ENCODE assay signal across 17 mouse cellular contexts in the genomic region with DNA sequence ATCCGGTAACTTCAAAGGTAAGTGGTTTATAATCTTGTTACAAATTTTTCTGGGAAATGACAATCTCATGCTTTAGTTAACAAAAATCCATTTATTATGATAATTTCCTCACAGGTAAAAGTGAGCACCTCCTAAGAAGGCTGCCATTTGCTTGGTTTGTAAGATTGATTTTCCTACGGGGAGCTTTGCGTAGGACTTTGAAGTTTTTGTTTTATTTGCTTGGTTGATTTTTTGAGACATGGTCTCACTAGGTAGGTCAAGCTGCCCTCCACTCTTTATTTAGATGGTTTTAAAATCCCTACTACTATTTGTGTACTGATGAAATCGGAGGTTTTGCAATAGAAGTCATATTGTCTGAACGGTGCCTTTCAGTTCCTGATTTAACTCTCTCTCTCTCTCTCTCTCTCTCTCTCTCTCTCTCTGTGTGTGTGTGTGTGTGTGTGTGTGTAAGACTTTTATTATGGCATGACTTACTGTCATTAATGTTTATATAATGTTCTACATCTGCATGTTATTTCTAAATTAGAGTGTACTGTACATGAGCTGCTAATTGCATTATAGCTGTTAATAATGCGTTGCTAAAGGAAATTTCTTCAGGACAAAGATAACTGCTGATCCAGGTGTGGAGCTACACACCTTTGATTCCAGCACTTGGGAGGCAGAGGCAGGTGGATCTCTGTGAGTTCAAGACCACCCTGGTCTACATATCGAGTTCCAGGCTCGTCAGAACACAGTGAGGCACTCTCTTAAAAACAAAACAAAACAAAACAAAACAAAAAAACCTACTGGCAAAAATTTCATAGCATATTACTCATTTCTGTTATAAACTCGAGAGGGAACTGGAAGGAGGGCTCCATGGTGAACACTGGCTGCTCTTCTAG. TPM values are rescaled to one million over a fixed set of nuclear protein-coding genes. Genes with fewer than 3 reads are reported as not detected.
DNase-seq lines count a peak whose midpoint lies in the region; ATAC-seq and TF ChIP-seq lines count a peak whose summit lies in the region.
"Had no signal": no experiment of that assay in that cellular context is flagged by ENCODE, and none has a peak within 500 bp of the region (broad histone marks: within the 10 kb centered on the region; RNA-seq: fewer than 3 reads in every experiment).

No protein-coding gene starts in this region.

- no peak overlapping the region for H3K27ac ChIP-seq in lung, postnatal 0 days (ENCODE audit: low read length)
- H3K27ac ChIP-seq in MEL (ENCODE audit: control insufficient read depth, low read depth, low read length) = peak overlapping the region; percentile 87
- no peak overlapping the region for H3K27ac ChIP-seq in midbrain, embryonic 10.5 days (replicated peaks)
- H3K27ac ChIP-seq: embryonic facial prominence, embryonic 13.5 days; layer of hippocampus, adult 2 months had no signal

- WGBS in lung, postnatal 0 days = 65% methylated on average over 9 of the region's 9 CpGs
- WGBS in midbrain, embryonic 10.5 days = 93% methylated on average over 9 of the region's 9 CpGs

- no peak for TF ChIP-seq CTCF in lung, postnatal 0 days (IDR thresholded peaks at IDR 0.05)
- TF ChIP-seq CTCF in MEL (IDR thresholded peaks at IDR 0.05 in 2 of 3, conservative IDR thresholded peaks at IDR 0.05 in 1 of 3; ENCODE audit: control insufficient read depth in 1 of 3, insufficient read depth in 1 of 3, low read depth in 2 of 3, low read length in 3 of 3, poor library complexity in 1 of 3, severe bottlenecking in 1 of 3) = no peak

- no peak overlapping the region for H3K9ac ChIP-seq in lung, postnatal 0 days (replicated peaks; ENCODE audit: low read depth)
- peak overlapping the region; percentile 81 for H3K9ac ChIP-seq in MEL (ENCODE audit: control insufficient read depth, low read depth, low read length, poor library complexity, severe bottlenecking)
- H3K9ac ChIP-seq: embryonic facial prominence, embryonic 13.5 days had no signal

- H3K4me2 ChIP-seq in lung, postnatal 0 days (replicated peaks; ENCODE audit: low read depth, low read length) = no peak overlapping the region
- H3K4me2 ChIP-seq: embryonic facial prominence, embryonic 13.5 days had no signal

- TF ChIP-seq POLR2A in MEL (IDR thresholded peaks at IDR 0.05; ENCODE audit: control insufficient read depth in 1 of 2, insufficient read depth in 1 of 2, low read depth in 1 of 2, low read length in 2 of 2, poor library complexity in 1 of 2) = no peak

- H3K27me3 ChIP-seq in lung, postnatal 0 days (replicated peaks; ENCODE audit: insufficient read depth, low read length) = no peaks in the 10 kb centered on the region
- H3K27me3 ChIP-seq in MEL (ENCODE audit: control insufficient read depth in 1 of 2, insufficient read depth in 2 of 2, low read length in 2 of 2) = no peaks in the 10 kb centered on the region
- no peaks in the 10 kb centered on the region for H3K27me3 ChIP-seq in midbrain, embryonic 10.5 days (ENCODE audit: low read depth, poor library complexity, severe bottlenecking)
- H3K27me3 ChIP-seq: embryonic facial prominence, embryonic 13.5 days had no signal

- peak; percentile 28 for DNase-seq in lung, postnatal 0 days (ENCODE audit: low spot score)
- DNase-seq in lung, postnatal 10 days = no peak
- DNase-seq in MEL (ENCODE audit: low read depth, low spot score) = no peak
- peak; percentile 50 for DNase-seq in induced T-regulatory cell, adult 2 months (ENCODE audit: low read depth)
- DNase-seq in right cerebral cortex, postnatal 36 days (ENCODE audit: low spot score in 2 of 2) = no peak
- no peak for DNase-seq in adrenal gland, postnatal 4 days (ENCODE audit: low spot score in 2 of 2)
- DNase-seq in midbrain, embryonic 10.5 days (ENCODE audit: low spot score) = no peak
- DNase-seq: adrenal gland, postnatal 36 days; cerebellum, adult 2 months; heart, postnatal 4 days; kidney, adult 11 months had no signal

- no peak for TF ChIP-seq RAD21 in MEL (IDR thresholded peaks at IDR 0.05; ENCODE audit: low read depth, low read length)

- H3K79me2 ChIP-seq in MEL (ENCODE audit: control insufficient read depth, insufficient read depth, low read length, poor library complexity) = peaks cover 4% of the 10 kb centered on the region; the same call in 1 of the 2 replicates

- no peak for TF ChIP-seq EP300 in lung, postnatal 0 days (IDR thresholded peaks at IDR 0.05)
- 0 out of 4 replicates have a peak, but pooled peaks of 1 of the 2 experiments have one; percentile 27 for TF ChIP-seq EP300 in MEL (IDR thresholded peaks at IDR 0.05; ENCODE audit: low read depth in 1 of 2, low read length in 2 of 2)

- H3K4me3 ChIP-seq in lung, postnatal 0 days (ENCODE audit: low read depth, low read length) = no peak overlapping the region
- H3K4me3 ChIP-seq in MEL (ENCODE audit: control insufficient read depth in 1 of 2, insufficient read depth in 1 of 2, low read depth in 2 of 2, low read length in 2 of 2) = peak overlapping the region; percentile 66 to 88
- no peak overlapping the region for H3K4me3 ChIP-seq in midbrain, embryonic 10.5 days
- H3K4me3 ChIP-seq: embryonic facial prominence, embryonic 13.5 days; layer of hippocampus, adult 2 months had no signal

- H3K4me1 ChIP-seq in lung, postnatal 0 days (ENCODE audit: insufficient read depth, low read depth, low read length) = no peaks in the 10 kb centered on the region
- H3K4me1 ChIP-seq in MEL (ENCODE audit: control insufficient read depth in 1 of 2, insufficient read depth in 2 of 2, low read length in 2 of 2) = peaks cover 13 to 20% of the 10 kb centered on the region in 2 experiments
- H3K4me1 ChIP-seq in midbrain, embryonic 10.5 days = no peaks in the 10 kb centered on the region
- H3K4me1 ChIP-seq: embryonic facial prominence, embryonic 13.5 days had no signal

- H3K9me3 ChIP-seq in lung, postnatal 0 days (ENCODE audit: low read length) = no peaks in the 10 kb centered on the region
- H3K9me3 ChIP-seq in MEL (replicated peaks; ENCODE audit: insufficient read depth, low read length) = no peaks in the 10 kb centered on the region
- no peaks in the 10 kb centered on the region for H3K9me3 ChIP-seq in midbrain, embryonic 10.5 days (replicated peaks)
- H3K9me3 ChIP-seq: embryonic facial prominence, embryonic 13.5 days had no signal

- no peaks in the 10 kb centered on the region for H3K36me3 ChIP-seq in lung, postnatal 0 days (ENCODE audit: insufficient read depth, low read length)
- peaks cover 0 to 23% of the 10 kb centered on the region in 2 experiments; a peak in 2 of 4 replicates for H3K36me3 ChIP-seq in MEL (ENCODE audit: control insufficient read depth in 1 of 2, insufficient read depth in 2 of 2, low read length in 2 of 2)
- H3K36me3 ChIP-seq in midbrain, embryonic 10.5 days = no peaks in the 10 kb centered on the region
- H3K36me3 ChIP-seq: embryonic facial prominence, embryonic 13.5 days had no signal

- no peak for ATAC-seq in lung, postnatal 0 days
- peak; percentile 31; the same call in 1 of the 2 replicates for ATAC-seq in megakaryocyte-erythroid progenitor cell, adult 5-6 weeks (replicated peaks; ENCODE audit: low FRiP score, low TSS enrichment, poor library complexity, severe bottlenecking)

TF ChIP-seq in MEL, 35 proteins besides CTCF, POLR2A, EP300 and RAD21:
- TF ChIP-seq MEF2A (IDR thresholded peaks at IDR 0.05; ENCODE audit: extremely low read depth, insufficient replicate concordance, low read depth, low read length, poor library complexity, severe bottlenecking) (no peak), NELFE (IDR thresholded peaks at IDR 0.05; ENCODE audit: low read depth, low read length) (peak; percentile 12; the same call in 1 of the 2 replicates), ELF1 (IDR thresholded peaks at IDR 0.05; ENCODE audit: low read depth, low read length) (0 out of 2 replicates have a peak, but pooled peaks have one; percentile 14), GATA1 (IDR thresholded peaks at IDR 0.05; ENCODE audit: low read depth, low read length) (no peak), JUND (IDR thresholded peaks at IDR 0.05; ENCODE audit: low read depth, low read length) (peak; percentile 94), KAT2A (conservative IDR thresholded peaks at IDR 0.05; ENCODE audit: low read depth, low read length) (0 out of 2 replicates have a peak, but pooled peaks have one; percentile 15), MYC (IDR thresholded peaks at IDR 0.05; ENCODE audit: low read depth, low read length) (peak; percentile 8; the same call in 1 of the 2 replicates), TCF12 (IDR thresholded peaks at IDR 0.05; ENCODE audit: low read depth, low read length) (0 out of 2 replicates have a peak, but pooled peaks have one; percentile 19)
TF ChIP-seq in MEL: peak in this region for 6.

RNA-seq across cellular contexts. Expression of a gene that starts 0.7 kb away (rescaled TPM):
- polyA plus RNA-seq in lung, postnatal 0 days (2015; fragmentation: Nextera tagmentation; extraction: Ambion mirVana) = 0.80 and 1.1 TPM in 2 replicates
- total RNA-seq in MEL (2012; rRNA removed) = 50.9 and 92.7 TPM in 2 replicates
- 10 to 100 TPM in 1 of 2 experiments, not detected in 1; 55.2 TPM for polyA plus RNA-seq in MEL (2012; ENCODE audit: insufficient read depth in 1 of 2, insufficient read length in 2 of 2, low read depth in 1 of 2, low replicate concordance in 2 of 2, missing spikeins in 1 of 2)
- total RNA-seq in megakaryocyte-erythroid progenitor cell, adult 5-6 weeks (2014; fragmentation: Nextera tagmentation) = 337 and 406 TPM in 2 replicates
- 141 and 329 TPM in 2 replicates for total RNA-seq in megakaryocyte-erythroid progenitor cell, adult 5-6 weeks (2017)
- total RNA-seq in adrenal gland, postnatal 4 days (2021) = 10 to 100 TPM; 15.3 to 32.2 TPM
- polyA plus RNA-seq in midbrain, embryonic 10.5 days (2016; fragmentation: Nextera tagmentation; extraction: Ambion mirVana) = 0.07 TPM in 1 of 2 replicates, not detected in the other
- total RNA-seq: layer of hippocampus, adult 2 months had no signal
- polyA plus RNA-seq: embryonic facial prominence, embryonic 13.5 days had no signal

RNA-seq across cellular contexts. Expression of a gene that starts 39.7 kb away (rescaled TPM):
- not detected in 2 replicates for polyA plus RNA-seq in lung, postnatal 0 days (2015; fragmentation: Nextera tagmentation; extraction: Ambion mirVana)
- not detected in 2 replicates for total RNA-seq in MEL (2012; rRNA removed)
- polyA plus RNA-seq in MEL (2012; ENCODE audit: insufficient read depth in 1 of 2, insufficient read length in 2 of 2, low read depth in 1 of 2, low replicate concordance in 2 of 2, missing spikeins in 1 of 2) = not detected
- total RNA-seq in megakaryocyte-erythroid progenitor cell, adult 5-6 weeks (2014; fragmentation: Nextera tagmentation) = not detected in 2 replicates
- total RNA-seq in megakaryocyte-erythroid progenitor cell, adult 5-6 weeks (2017) = not detected in 2 replicates
- not detected for total RNA-seq in adrenal gland, postnatal 4 days (2021)
- polyA plus RNA-seq in midbrain, embryonic 10.5 days (2016; fragmentation: Nextera tagmentation; extraction: Ambion mirVana) = 0.04 TPM in 1 of 2 replicates, not detected in the other
- total RNA-seq: adrenal gland, postnatal 36 days; heart, postnatal 4 days had no signal
- polyA plus RNA-seq: cerebellum, adult 2 months; embryonic facial prominence, embryonic 13.5 days; gonadal fat pad, adult 2 months; limb, embryonic 11.5 days; urinary bladder, adult 2 months had no signal

RNA-seq across cellular contexts. Expression of a gene that starts 49.7 kb away (rescaled TPM):
- polyA plus RNA-seq in lung, postnatal 0 days (2015; fragmentation: Nextera tagmentation; extraction: Ambion mirVana) = 3.8 and 4.0 TPM in 2 replicates
- total RNA-seq in MEL (2012; rRNA removed) = 0.23 TPM in 1 of 2 replicates, not detected in the other
- polyA plus RNA-seq in MEL (2012; ENCODE audit: insufficient read depth in 1 of 2, insufficient read length in 2 of 2, low read depth in 1 of 2, low replicate concordance in 2 of 2, missing spikeins in 1 of 2) = under 1 TPM in 1 of 2 experiments, not detected in 1; 0.21 TPM
- not detected in 2 replicates for total RNA-seq in megakaryocyte-erythroid progenitor cell, adult 5-6 weeks (2014; fragmentation: Nextera tagmentation)
- total RNA-seq in megakaryocyte-erythroid progenitor cell, adult 5-6 weeks (2017) = 1.3 and 1.5 TPM in 2 replicates
- total RNA-seq in adrenal gland, postnatal 4 days (2021) = 1 to 10 TPM; 4.6 to 5.3 TPM
- polyA plus RNA-seq in midbrain, embryonic 10.5 days (2016; fragmentation: Nextera tagmentation; extraction: Ambion mirVana) = 0.77 and 1.4 TPM in 2 replicates

Comparison
In these comparisons a context has a peak if more than half of its experiments do, and no peak if none do; other contexts are left out.
1. DNase-seq: peak in lung, postnatal 0 days (single experiment) and induced T-regulatory cell, adult 2 months (single experiment); none in lung, postnatal 10 days (single experiment), MEL (single experiment), right cerebral cortex, postnatal 36 days (0 of 2), adrenal gland, postnatal 4 days (0 of 2) and midbrain, embryonic 10.5 days (single experiment).
2. H3K4me3 ChIP-seq: peak in MEL (2 of 2); none in lung, postnatal 0 days (single experiment) and midbrain, embryonic 10.5 days (single experiment).